Mouse (Mus musculus) neural tube, embryonic 14.5 days (tissue): Measurements from ENCODE around the gene Fyn. TPM values are rescaled to one million over a fixed set of nuclear protein-coding genes. Genes with fewer than 3 reads are reported as not detected.

ENCODE experiments used
- ATAC-seq: fragments of 200-750 bp; cut with Nextera tagmentation; 2 replicates; pipeline ENCODE4 v1.8.0; 2017; ENCODE audit warnings: low read depth, mild to moderate bottlenecking, moderate TSS enrichment, moderate library complexity
- H3K27ac ChIP-seq: fragments of 300-500 bp; sonication (generic); 2 replicates; pipeline ENCODE4 v1.5.1; 2014; ENCODE audit warnings: low read depth, mild to moderate bottlenecking, control low read depth, low read length, moderate library complexity, mixed read lengths
- H3K27me3 ChIP-seq: fragments of 300-500 bp; sonication (generic); 2 replicates; pipeline ENCODE4 v1.6.1; 2014; ENCODE audit warnings: low read length; ENCODE audit not compliant: control insufficient read depth, insufficient read depth
- H3K36me3 ChIP-seq: fragments of 300-500 bp; sonication (generic); 2 replicates; pipeline ENCODE4 v1.6.1; 2014; ENCODE audit warnings: low read length, mixed read lengths; ENCODE audit not compliant: control insufficient read depth, insufficient read depth
- H3K4me1 ChIP-seq: fragments of 300-500 bp; sonication (generic); 2 replicates; pipeline ENCODE4 v1.6.1; 2014; ENCODE audit warnings: low read length; ENCODE audit not compliant: control insufficient read depth, insufficient read depth
- H3K4me2 ChIP-seq: fragments of 300-500 bp; sonication (generic); 2 replicates; pipeline ENCODE4 v1.6.1; 2014; ENCODE audit warnings: mild to moderate bottlenecking, low read depth, low read length, control low read depth
- H3K4me3 ChIP-seq: fragments of 300-500 bp; sonication (generic); 2 replicates; pipeline ENCODE4 v1.5.1; 2014; ENCODE audit warnings: low read depth, low read length, control low read depth, mixed read lengths
- H3K9ac ChIP-seq: fragments of 300-500 bp; sonication (generic); replicated peaks from 2 replicates; pipeline ENCODE4 v1.6.1; 2014; ENCODE audit warnings: low read depth, mild to moderate bottlenecking, control low read depth, low read length, mixed read lengths
- H3K9me3 ChIP-seq: fragments of 300-500 bp; sonication (generic); 2 replicates; pipeline ENCODE4 v1.6.1; 2016; ENCODE audit warnings: low read length; ENCODE audit not compliant: control insufficient read depth
- WGBS: fragments of 180-500 bp; shearing (Covaris S2); extraction: QIAGEN DNeasy Blood & Tissue Kit; methylation state at CpG from one replicate; pipeline ENCODE4 v1.1.7; 2014; 5-methylcytosine and 5-hydroxymethylcytosine counted together
- polyA plus RNA-seq: library from polyadenylated mRNA; unstranded; fragments of >200 nt; fragmentation: Nextera tagmentation; extraction: Ambion mirVana; gene quantifications from 2 replicates; pipeline ENCODE4 v1.2.1, GENCODE M21; 2014

Fyn gene
- polyA plus RNA-seq, 1 experiment from 2014 or later = 113 TPM

- Histone ChIP-seq H3K4me1 (peaks cover 27% of the 10 kb centered on the region), H3K36me3 (no peaks in the 10 kb centered on the region), H3K9ac (no peak overlapping the region), H3K9me3 (no peaks in the 10 kb centered on the region), H3K27ac (peak overlapping the region; percentile 39; the same call in 1 of the 2 replicates), H3K27me3 (no peaks in the 10 kb centered on the region), H3K4me2 (no peak overlapping the region), H3K4me3 (no peak overlapping the region)
- ATAC-seq = no peak
- WGBS = 59% methylated on average over 9 of the region's 9 CpGs
Measured at GRCm38 (mm10) chr10:39490349-39491121, 121.9 kb downstream of the Fyn start.

- no peaks in the 10 kb centered on the region for H3K27me3 ChIP-seq
- H3K9me3 ChIP-seq = no peaks in the 10 kb centered on the region
- H3K4me1 ChIP-seq = peaks cover 13% of the 10 kb centered on the region
- no peak overlapping the region for H3K27ac ChIP-seq
- H3K9ac ChIP-seq = no peak overlapping the region
- WGBS = 92% methylated on average over 6 of the region's 6 CpGs
- H3K4me3 ChIP-seq = no peak overlapping the region
- no peak overlapping the region for H3K4me2 ChIP-seq
- ATAC-seq = no peak
- H3K36me3 ChIP-seq = no peaks in the 10 kb centered on the region
Measured at GRCm38 (mm10) chr10:39492146-39492545, 123.5 kb downstream of the Fyn start.

DNA sequence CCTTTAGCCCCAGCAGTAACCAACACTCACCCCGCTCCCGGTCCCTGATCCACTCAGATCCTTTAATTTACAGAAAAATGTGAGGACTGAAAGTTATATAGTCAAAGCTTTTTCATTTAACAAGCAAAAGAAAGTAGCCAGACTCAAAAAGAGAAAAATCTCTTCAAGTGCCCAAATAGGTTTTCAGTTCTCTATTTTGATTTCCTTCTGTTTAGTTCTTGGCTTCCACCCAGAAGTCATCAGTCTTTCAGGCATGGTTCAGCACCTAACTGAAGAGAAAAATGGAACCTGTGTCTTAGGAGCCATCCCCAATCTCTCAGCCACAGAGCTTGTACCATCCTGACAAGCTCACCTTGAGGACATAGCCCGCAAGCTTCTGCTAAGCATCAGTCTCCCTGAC is 124.4 kb downstream of the Fyn start:
- no peak overlapping the region for H3K4me2 ChIP-seq
- H3K36me3 ChIP-seq = no peaks in the 10 kb centered on the region
- H3K27ac ChIP-seq = no peak overlapping the region
- ATAC-seq = no peak
- H3K4me1 ChIP-seq = peaks cover 15% of the 10 kb centered on the region; the same call in 1 of the 2 replicates
- no peaks in the 10 kb centered on the region for H3K9me3 ChIP-seq
- no peaks in the 10 kb centered on the region for H3K27me3 ChIP-seq
- 0 out of 2 replicates have a peak overlapping the region, but pooled peaks have one; percentile 1 for H3K9ac ChIP-seq
- no peak overlapping the region for H3K4me3 ChIP-seq
- 93% methylated on average over 3 of the region's 3 CpGs for WGBS

- WGBS = 62% methylated on average over 7 of the region's 7 CpGs
- H3K4me1 ChIP-seq = peaks cover 45% of the 10 kb centered on the region
- H3K27me3 ChIP-seq = no peaks in the 10 kb centered on the region
- H3K27ac ChIP-seq = no peak overlapping the region; the same call in 1 of the 2 replicates
- no peak overlapping the region for H3K9ac ChIP-seq
- H3K36me3 ChIP-seq = no peaks in the 10 kb centered on the region
- H3K4me2 ChIP-seq = no peak overlapping the region
- no peak overlapping the region for H3K4me3 ChIP-seq
- no peaks in the 10 kb centered on the region for H3K9me3 ChIP-seq
- no peak for ATAC-seq
Measured at GRCm38 (mm10) chr10:39498641-39499040, 130.0 kb downstream of the Fyn start.

GRCm38 (mm10) chr10:39501571-39501970 is 132.9 kb downstream of the Fyn start:
- Histone ChIP-seq H3K4me3 (no peak overlapping the region), H3K9ac (peak overlapping the region; percentile 39; the same call in 1 of the 2 replicates), H3K4me2 (no peak overlapping the region), H3K27me3 (no peaks in the 10 kb centered on the region), H3K36me3 (no peaks in the 10 kb centered on the region), H3K27ac (peak overlapping the region; percentile 81), H3K9me3 (no peaks in the 10 kb centered on the region), H3K4me1 (peaks cover 65% of the 10 kb centered on the region)
- ATAC-seq = no peak
- WGBS = 48% methylated on average over 10 of the region's 10 CpGs

- no peak overlapping the region for H3K9ac ChIP-seq
- no peaks in the 10 kb centered on the region for H3K9me3 ChIP-seq
- no peak overlapping the region for H3K4me2 ChIP-seq
- ATAC-seq = peak; percentile 56; the same call in 1 of the 2 replicates
- peaks cover 70% of the 10 kb centered on the region for H3K4me1 ChIP-seq
- H3K27me3 ChIP-seq = no peaks in the 10 kb centered on the region
- H3K4me3 ChIP-seq = no peak overlapping the region
- H3K27ac ChIP-seq = peak overlapping the region; percentile 81
- 44% methylated on average over 13 of the region's 13 CpGs for WGBS
- H3K36me3 ChIP-seq = no peaks in the 10 kb centered on the region
Measured at GRCm38 (mm10) chr10:39501977-39502706, 133.5 kb downstream of the Fyn start.

GRCm38 (mm10) chr10:39503331-39503730 is 134.7 kb downstream of the Fyn start:
- Histone ChIP-seq H3K4me2 (no peak overlapping the region), H3K36me3 (no peaks in the 10 kb centered on the region), H3K9me3 (no peaks in the 10 kb centered on the region), H3K27ac (no peak overlapping the region; the same call in 1 of the 2 replicates), H3K4me3 (no peak overlapping the region), H3K4me1 (peaks cover 59% of the 10 kb centered on the region), H3K27me3 (no peaks in the 10 kb centered on the region), H3K9ac (no peak overlapping the region)
- 84% methylated on average over 5 of the region's 5 CpGs for WGBS
- no peak for ATAC-seq

DNA sequence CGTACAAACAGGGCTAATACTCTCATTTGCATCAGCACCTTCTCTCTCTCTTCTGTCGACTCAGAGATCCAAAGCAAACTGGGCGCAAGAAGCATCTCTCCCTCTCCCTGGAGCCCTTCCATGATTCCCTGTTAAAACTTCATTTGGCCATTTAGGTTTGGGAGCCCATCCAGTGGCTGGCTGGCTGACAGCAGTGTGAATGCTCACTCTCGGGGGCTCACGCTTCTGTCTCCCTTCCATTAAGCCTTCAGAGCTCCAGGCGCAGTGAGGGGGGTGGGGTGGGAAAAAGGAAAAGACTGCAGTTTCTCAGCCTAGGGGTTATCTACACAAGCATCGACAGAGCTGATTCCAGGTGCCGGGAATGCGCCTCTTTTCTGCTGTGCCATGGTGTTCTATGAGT is 136.4 kb downstream of the Fyn start:
- Histone ChIP-seq H3K27me3 (no peaks in the 10 kb centered on the region), H3K9me3 (no peaks in the 10 kb centered on the region), H3K4me1 (peaks cover 59% of the 10 kb centered on the region), H3K4me2 (0 out of 2 replicates have a peak overlapping the region, but pooled peaks have one; percentile 2), H3K27ac (peak overlapping the region; percentile 52), H3K9ac (no peak overlapping the region), H3K4me3 (no peak overlapping the region), H3K36me3 (no peaks in the 10 kb centered on the region)
- ATAC-seq = no peak
- WGBS = 29% methylated on average over 9 of the region's 9 CpGs

- Histone ChIP-seq H3K9me3 (no peaks in the 10 kb centered on the region), H3K9ac (no peak overlapping the region), H3K4me1 (peaks cover 61% of the 10 kb centered on the region), H3K27ac (peak overlapping the region; percentile 52), H3K4me2 (no peak overlapping the region), H3K27me3 (no peaks in the 10 kb centered on the region), H3K36me3 (no peaks in the 10 kb centered on the region), H3K4me3 (no peak overlapping the region)
- ATAC-seq = no peak
- WGBS = 61% methylated on average over 7 of the region's 7 CpGs
Measured at GRCm38 (mm10) chr10:39505621-39506020, 137.0 kb downstream of the Fyn start.
